In the genomic region with DNA sequence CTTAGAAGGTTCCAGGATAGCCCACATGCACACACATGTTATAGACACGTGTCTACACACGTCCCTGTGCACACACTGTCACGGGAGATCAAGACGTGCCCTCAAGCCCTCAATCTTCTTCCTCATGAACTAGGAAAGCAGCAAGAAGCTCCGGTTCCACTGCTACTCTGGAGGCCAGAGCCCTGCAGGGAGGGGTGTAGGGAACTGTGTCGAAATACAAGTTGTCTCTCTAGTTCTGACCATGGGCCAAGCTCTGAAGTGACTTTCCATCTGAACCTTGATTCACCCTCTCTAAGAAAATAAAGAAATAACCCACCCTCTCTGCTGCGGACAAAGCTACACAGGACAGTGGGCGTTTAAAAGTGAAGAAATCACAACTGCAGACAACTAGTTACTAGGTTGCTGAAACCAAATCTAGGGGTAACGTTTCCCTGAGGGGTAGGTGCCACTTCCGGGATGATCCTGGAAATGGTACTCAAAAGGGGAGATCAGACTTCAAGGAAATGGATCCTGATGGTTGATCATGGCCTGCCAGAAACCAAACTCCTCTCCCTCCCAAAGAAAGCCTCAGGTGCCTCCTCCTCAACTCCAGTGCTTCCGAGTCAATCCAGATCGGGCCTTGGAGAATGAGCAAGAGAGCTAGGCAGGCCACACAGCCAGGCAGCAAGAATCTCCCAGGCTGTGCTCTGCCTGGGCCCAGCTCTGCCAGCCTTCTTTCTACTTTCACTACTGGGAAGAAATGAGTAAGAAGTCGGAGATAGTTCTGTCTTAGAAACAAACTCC, we compare ENCODE assay signal across 8 mouse cellular contexts. TPM values are rescaled to one million over a fixed set of nuclear protein-coding genes. Genes with fewer than 3 reads are reported as not detected.
DNase-seq lines count a peak whose midpoint lies in the region; ATAC-seq and TF ChIP-seq lines count a peak whose summit lies in the region.

No protein-coding gene starts in this region.

- 59% methylated on average over 13 of the region's 13 CpGs for WGBS in heart, embryonic 11.5 days (ENCODE audit: insufficient replicate concordance)
- 58% methylated on average over 13 of the region's 13 CpGs for WGBS in liver, embryonic 13.5 days (ENCODE audit: insufficient replicate concordance)
- 36% methylated on average over 13 of the region's 13 CpGs for WGBS in olfactory bulb, adult 2 months

- no peak for DNase-seq in heart, adult 8-10 months (ENCODE audit: low spot score)
- peak; percentile 21 for DNase-seq in ZHBTc4 (ENCODE audit: low read depth, low spot score)
- DNase-seq in gonadal fat pad, adult 2 months (ENCODE audit: low read depth), result peak; percentile 79
- DNase-seq in liver, embryonic 13.5 days, result no peak
- no peak for DNase-seq in urinary bladder, postnatal 4 days (ENCODE audit: low spot score in 2 of 2)
- no peak for DNase-seq in cerebellum, postnatal 4 days (ENCODE audit: low spot score in 2 of 2)

- H3K9ac ChIP-seq in heart, embryonic 11.5 days (ENCODE audit: low read depth, low read length), result peak overlapping the region; percentile 88
- H3K9ac ChIP-seq in liver, embryonic 13.5 days, result peak overlapping the region; percentile 97

- no peak for ATAC-seq in heart, embryonic 11.5 days (replicated peaks; ENCODE audit: insufficient number of reproducible peaks, low FRiP score, low TSS enrichment)
- no peak for ATAC-seq in liver, embryonic 13.5 days (ENCODE audit: low read depth)

- peak overlapping the region; percentile 70 for H3K27ac ChIP-seq in heart, embryonic 11.5 days (ENCODE audit: low read depth, low read length)
- peak overlapping the region; percentile 91 for H3K27ac ChIP-seq in liver, embryonic 13.5 days
- peak overlapping the region; percentile 5; the same call in 1 of the 2 replicates for H3K27ac ChIP-seq in olfactory bulb, adult 2 months (ENCODE audit: insufficient read depth, low read depth, low read length)

- H3K4me1 ChIP-seq in heart, embryonic 11.5 days (ENCODE audit: control insufficient read depth, insufficient read depth, low read length), result peaks cover 13% of the 10 kb centered on the region
- H3K4me1 ChIP-seq in liver, embryonic 13.5 days (replicated peaks), result peaks cover 29% of the 10 kb centered on the region
- peaks cover 14% of the 10 kb centered on the region for H3K4me1 ChIP-seq in olfactory bulb, adult 2 months (ENCODE audit: control insufficient read depth, insufficient read depth, low read length)

- TF ChIP-seq POLR2A in olfactory bulb, adult 2 months (IDR thresholded peaks at IDR 0.05; ENCODE audit: insufficient read depth, low read depth, low read length), result no peak

- no peaks in the 10 kb centered on the region for H3K9me3 ChIP-seq in heart, embryonic 11.5 days (replicated peaks; ENCODE audit: control insufficient read depth, low read length)
- no peaks in the 10 kb centered on the region for H3K9me3 ChIP-seq in liver, embryonic 13.5 days (replicated peaks)

- peaks cover 10% of the 10 kb centered on the region for H3K36me3 ChIP-seq in heart, embryonic 11.5 days (ENCODE audit: control insufficient read depth, insufficient read depth, low read length)
- peaks cover 38% of the 10 kb centered on the region for H3K36me3 ChIP-seq in liver, embryonic 13.5 days

- H3K4me3 ChIP-seq in heart, embryonic 11.5 days (ENCODE audit: low read depth, low read length), result peak overlapping the region; percentile 67
- peak overlapping the region; percentile 88 for H3K4me3 ChIP-seq in liver, embryonic 13.5 days (replicated peaks)
- H3K4me3 ChIP-seq in olfactory bulb, adult 2 months (ENCODE audit: insufficient read depth, low read depth, low read length), result peak overlapping the region; percentile 88

- H3K27me3 ChIP-seq in heart, embryonic 11.5 days (ENCODE audit: control insufficient read depth, insufficient read depth, low read length), result no peaks in the 10 kb centered on the region
- no peaks in the 10 kb centered on the region for H3K27me3 ChIP-seq in liver, embryonic 13.5 days

- no peak for TF ChIP-seq CTCF in olfactory bulb, adult 2 months (IDR thresholded peaks at IDR 0.05; ENCODE audit: insufficient read depth, low read depth, low read length)

- peak overlapping the region; percentile 92 for H3K4me2 ChIP-seq in heart, embryonic 11.5 days
- H3K4me2 ChIP-seq in liver, embryonic 13.5 days, result peak overlapping the region; percentile 91

RNA-seq across cellular contexts. Expression of a gene that starts 1.4 kb away (rescaled TPM):
- polyA plus RNA-seq in heart, embryonic 11.5 days (2014; fragmentation: Nextera tagmentation; extraction: Ambion mirVana), result 34.7 and 36.0 TPM in 2 replicates
- total RNA-seq in heart, adult 8-10 months (2022), result 10 to 100 TPM; 62.1 to 77.4 (median 69.0) TPM
- 698 and 957 TPM in 2 replicates for polyA plus RNA-seq in gonadal fat pad, adult 2 months (2012; rRNA removed)
- polyA plus RNA-seq in liver, embryonic 13.5 days (2015; fragmentation: Nextera tagmentation; extraction: Ambion mirVana), result 17.7 and 19.6 TPM in 2 replicates
- 1,119 TPM in 1 of 2 replicates, not detected in the other for polyA plus RNA-seq in olfactory bulb, adult 2 months (2012; ENCODE audit: insufficient read depth, insufficient read length, low replicate concordance, missing spikeins)

RNA-seq across cellular contexts. Expression of a gene that starts 17.8 kb away (rescaled TPM):
- 365 and 386 TPM in 2 replicates for polyA plus RNA-seq in heart, embryonic 11.5 days (2014; fragmentation: Nextera tagmentation; extraction: Ambion mirVana)
- total RNA-seq in heart, adult 8-10 months (2022), result 10 to 100 TPM; 33.4 to 69.1 (median 50.0) TPM
- polyA plus RNA-seq in gonadal fat pad, adult 2 months (2012; rRNA removed), result 310 and 445 TPM in 2 replicates
- 7.5 and 8.0 TPM in 2 replicates for polyA plus RNA-seq in liver, embryonic 13.5 days (2015; fragmentation: Nextera tagmentation; extraction: Ambion mirVana)
- not detected in 2 replicates for polyA plus RNA-seq in olfactory bulb, adult 2 months (2012; ENCODE audit: insufficient read depth, insufficient read length, low replicate concordance, missing spikeins)

RNA-seq across cellular contexts. Expression of a gene that starts 47.0 kb away (rescaled TPM):
- polyA plus RNA-seq in heart, embryonic 11.5 days (2014; fragmentation: Nextera tagmentation; extraction: Ambion mirVana), result 39.3 and 45.9 TPM in 2 replicates
- total RNA-seq in heart, adult 8-10 months (2022), result 10 to 100 TPM; 32.6 to 36.7 (median 34.0) TPM
- 15.1 and 17.7 TPM in 2 replicates for polyA plus RNA-seq in gonadal fat pad, adult 2 months (2012; rRNA removed)
- polyA plus RNA-seq in liver, embryonic 13.5 days (2015; fragmentation: Nextera tagmentation; extraction: Ambion mirVana), result 13.3 and 17.0 TPM in 2 replicates
- polyA plus RNA-seq in olfactory bulb, adult 2 months (2012; ENCODE audit: insufficient read depth, insufficient read length, low replicate concordance, missing spikeins), result not detected in 2 replicates

RNA-seq across cellular contexts. Expression of a gene that starts 47.4 kb away (rescaled TPM):
- 11.2 and 16.7 TPM in 2 replicates for polyA plus RNA-seq in heart, embryonic 11.5 days (2014; fragmentation: Nextera tagmentation; extraction: Ambion mirVana)
- 10 to 100 TPM; 12.9 to 15.7 (median 14.6) TPM for total RNA-seq in heart, adult 8-10 months (2022)
- 31.8 and 53.0 TPM in 2 replicates for polyA plus RNA-seq in gonadal fat pad, adult 2 months (2012; rRNA removed)
- 7.4 and 7.7 TPM in 2 replicates for polyA plus RNA-seq in liver, embryonic 13.5 days (2015; fragmentation: Nextera tagmentation; extraction: Ambion mirVana)
- polyA plus RNA-seq in olfactory bulb, adult 2 months (2012; ENCODE audit: insufficient read depth, insufficient read length, low replicate concordance, missing spikeins), result not detected in 2 replicates

RNA-seq across cellular contexts. Expression of a gene that starts 58.8 kb away (rescaled TPM):
- polyA plus RNA-seq in heart, embryonic 11.5 days (2014; fragmentation: Nextera tagmentation; extraction: Ambion mirVana), result 155 and 163 TPM in 2 replicates
- total RNA-seq in heart, adult 8-10 months (2022), result 10 to 100 TPM; 44.4 to 54.1 (median 49.2) TPM
- 30.7 and 31.7 TPM in 2 replicates for polyA plus RNA-seq in gonadal fat pad, adult 2 months (2012; rRNA removed)
- polyA plus RNA-seq in liver, embryonic 13.5 days (2015; fragmentation: Nextera tagmentation; extraction: Ambion mirVana), result 80.3 and 92.8 TPM in 2 replicates
- 66.5 and 504 TPM in 2 replicates for polyA plus RNA-seq in olfactory bulb, adult 2 months (2012; ENCODE audit: insufficient read depth, insufficient read length, low replicate concordance, missing spikeins)

Comparison
In these comparisons a context has a peak if more than half of its experiments do, and no peak if none do; other contexts are left out.
1. H3K27ac ChIP-seq: peak in every context shown above with its lines; median percentile 91 in liver, embryonic 13.5 days; 70 in heart, embryonic 11.5 days; 5 in olfactory bulb, adult 2 months.
2. DNase-seq: peak in ZHBTc4 (single experiment) and gonadal fat pad, adult 2 months (single experiment); none in heart, adult 8-10 months (single experiment), liver, embryonic 13.5 days (single experiment), urinary bladder, postnatal 4 days (0 of 2) and cerebellum, postnatal 4 days (0 of 2).
3. RNA of a gene that starts 17.8 kb away (polyA plus RNA-seq): 310 to 445 TPM in gonadal fat pad, adult 2 months and 365 to 386 TPM in heart, embryonic 11.5 days; 7.5 to 8.0 TPM in liver, embryonic 13.5 days and not detected in olfactory bulb, adult 2 months; every median in the first group is over 10 times any median in the second.
4. Peak in every context shown above with its lines, with median percentiles within 50 percentile points of each other: H3K4me3 ChIP-seq.